Mouse (Mus musculus) urinary bladder, postnatal 25 days (tissue): ENCODE measurements around the gene Pkd2l1.
"Not testable (repeated sequence)": the region's sequence is repeated elsewhere in the genome, so short reads cannot be mapped to it uniquely, and the experiment has no call there.

Experiments
- DNase-seq: peaks from one replicate; pipeline ENCODE4 v3.0.0; 2022; ENCODE audit warnings: low spot score

The Pkd2l1 gene

GRCm38 (mm10) chr19:44157005-44157404 is 35.2 kb downstream of the Pkd2l1 start:
- no peak for DNase-seq

- no peak for DNase-seq
These were observed 38.5 kb downstream of the Pkd2l1 start for GRCm38 (mm10) chr19:44153781-44154180.

DNA sequence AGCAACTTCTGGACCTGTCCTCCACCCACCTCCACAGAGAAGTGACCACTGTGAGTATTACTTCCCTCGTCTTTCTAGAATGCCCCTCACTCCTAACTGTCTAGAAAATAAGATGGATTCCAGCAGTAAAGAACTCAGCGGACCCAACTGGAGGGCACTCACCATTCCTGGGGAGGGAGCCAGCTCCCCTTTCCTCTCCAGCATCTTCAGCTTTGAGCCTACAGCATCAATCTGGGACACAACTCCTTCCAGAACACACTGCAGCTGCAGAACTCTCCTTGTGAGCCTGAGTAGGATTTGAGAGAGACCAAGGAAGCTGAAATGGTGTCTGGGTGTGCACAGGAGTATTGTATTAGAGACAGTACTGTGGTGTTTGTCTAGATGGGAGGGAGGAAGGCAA is 43.3 kb downstream of the Pkd2l1 start:
- no peak for DNase-seq

DNA sequence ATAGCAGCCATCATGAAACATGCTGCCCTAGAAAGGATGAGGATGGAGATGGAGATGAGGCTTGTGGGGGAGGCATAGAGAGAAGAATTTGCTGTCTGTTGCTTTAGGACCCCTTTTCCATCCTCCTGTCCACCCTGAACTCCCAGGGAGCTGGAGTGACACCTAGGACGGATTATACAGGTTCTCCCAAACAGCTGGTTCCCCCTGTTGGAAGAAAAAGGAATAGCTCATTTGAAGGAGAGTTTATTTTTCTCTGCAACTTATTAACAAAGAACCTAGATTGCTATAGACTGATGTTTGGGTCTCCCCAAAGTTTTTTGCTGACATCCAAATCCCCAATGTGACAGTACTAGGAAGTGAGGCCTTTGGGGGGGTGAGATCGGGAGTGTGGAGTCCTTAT is 43.9 kb downstream of the Pkd2l1 start:
- no peak for DNase-seq

- DNase-seq: no peak
These were observed 45.3 kb downstream of the Pkd2l1 start for GRCm38 (mm10) chr19:44146951-44147350.

DNA sequence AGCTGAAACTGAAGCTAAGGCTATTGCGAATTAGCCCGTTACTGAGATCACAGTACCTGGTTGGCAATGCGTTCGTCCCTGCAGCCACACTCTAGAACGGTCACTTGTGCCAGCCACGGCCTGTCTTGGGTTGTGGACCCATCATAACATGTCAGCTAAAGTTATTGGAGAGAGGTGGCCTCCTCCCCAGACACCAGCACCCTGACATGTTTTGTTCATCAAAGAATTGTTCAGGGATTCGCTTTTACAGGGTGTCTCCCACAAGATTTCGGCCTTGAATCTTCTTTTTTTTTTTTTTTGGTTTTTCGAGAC is 45.7 kb downstream of the Pkd2l1 start:
- no peak for DNase-seq

- DNase-seq: peak; percentile 89
These were observed 46.3 kb downstream of the Pkd2l1 start, which contains the start of gene Bloc1s2 for GRCm38 (mm10) chr19:44145702-44146567. Gene Bloc1s2, minus strand, starts transcription at chr19:44146446.

DNA sequence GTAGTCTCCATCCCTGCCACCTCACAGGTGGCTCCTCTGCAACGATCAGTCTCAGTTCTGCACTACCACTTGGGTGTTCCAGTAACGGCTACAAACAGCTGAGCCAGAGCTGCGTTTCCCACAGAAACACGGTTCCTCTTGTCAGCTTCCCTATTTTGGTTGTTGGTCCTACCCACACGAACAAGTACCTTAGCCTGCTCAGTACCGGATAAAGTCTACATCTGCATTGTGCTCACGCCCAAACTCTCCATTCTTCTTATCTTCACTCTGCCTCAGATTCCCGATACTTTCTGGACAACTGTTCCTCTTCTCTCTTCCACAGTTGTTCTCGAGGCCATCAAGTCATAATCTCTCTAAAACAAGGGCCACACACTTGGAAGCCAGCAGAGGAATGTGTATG is 47.9 kb downstream of the Pkd2l1 start:
- no peak for DNase-seq

DNA sequence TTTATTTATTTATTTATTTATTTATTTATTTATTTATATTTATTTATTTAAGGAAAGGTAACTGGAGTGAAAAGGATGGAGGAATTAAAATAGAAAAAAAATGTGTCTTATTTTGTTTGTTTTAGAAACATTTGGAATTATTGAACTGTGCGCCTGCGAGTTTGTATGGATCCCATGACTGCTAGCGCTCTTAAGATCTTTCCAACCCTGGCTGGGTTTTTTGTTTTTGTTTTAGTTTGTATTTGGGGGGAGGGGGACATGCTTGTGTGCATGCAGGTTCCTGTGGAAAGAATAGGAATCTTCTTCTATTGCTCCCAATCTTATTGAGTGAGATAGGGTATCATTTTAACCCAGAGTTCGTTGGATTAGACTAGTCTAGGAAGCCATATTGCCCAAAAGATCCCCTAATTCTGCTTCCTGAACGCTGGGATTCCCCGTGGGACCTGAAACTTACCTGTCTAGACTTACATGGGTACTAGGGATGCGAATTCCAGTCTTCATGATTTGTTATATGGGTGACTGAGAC is 56.2 kb downstream of the Pkd2l1 start:
- no peak for DNase-seq

- DNase-seq: peak; percentile 78
These were observed 56.9 kb downstream of the Pkd2l1 start, which contains the start of gene Cwf19l1 for GRCm38 (mm10) chr19:44135072-44135959. Gene Cwf19l1, minus strand, starts transcription at chr19:44135876.

- no peak for DNase-seq
These were observed 59.3 kb downstream of the Pkd2l1 start for GRCm38 (mm10) chr19:44132917-44133316.

DNA sequence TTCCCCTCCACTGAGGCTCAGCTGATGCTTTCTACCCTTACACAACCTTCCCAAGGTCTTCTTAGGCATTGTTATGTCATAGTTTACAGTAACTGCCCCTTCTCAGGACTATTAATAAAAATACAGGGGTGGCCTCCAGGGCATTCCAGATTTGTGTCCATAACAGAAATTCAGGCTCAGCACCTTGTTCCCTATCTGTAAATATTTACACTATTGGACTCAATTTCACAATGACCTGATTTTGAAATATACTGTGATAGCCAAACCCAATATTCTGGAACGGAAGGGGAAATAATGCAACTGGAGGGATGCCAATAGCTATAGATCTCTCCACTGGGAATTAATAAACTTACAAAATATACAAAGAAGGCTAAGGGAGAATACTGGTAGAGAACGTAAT is 63.7 kb downstream of the Pkd2l1 start:
- DNase-seq: no peak

GRCm38 (mm10) chr19:44127729-44128497 is 64.3 kb downstream of the Pkd2l1 start:
- DNase-seq: no peak

- DNase-seq: no peak
These were observed 71.1 kb downstream of the Pkd2l1 start for GRCm38 (mm10) chr19:44121137-44121536.

- DNase-seq: not testable (repeated sequence)
These were observed 71.6 kb downstream of the Pkd2l1 start for GRCm38 (mm10) chr19:44120686-44121085.

DNA sequence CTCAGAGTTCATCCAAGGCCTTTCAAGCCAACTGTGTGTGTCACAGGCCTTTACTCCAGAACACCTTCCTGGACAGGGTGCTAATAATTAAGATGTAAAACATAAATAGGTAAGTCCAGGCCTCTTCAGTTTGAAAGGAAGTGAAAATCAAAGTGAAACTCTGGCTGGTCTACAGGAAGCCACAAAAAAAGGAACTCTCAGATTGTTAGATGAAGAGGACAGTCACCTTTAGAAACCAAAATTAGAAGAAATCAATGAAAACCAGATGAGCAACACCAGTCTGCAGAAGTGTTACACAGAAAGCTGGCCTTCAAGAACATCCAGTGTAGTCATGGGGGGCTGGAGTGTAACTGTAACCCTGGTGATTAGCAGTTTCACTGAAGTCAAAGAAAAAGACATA is 74.4 kb downstream of the Pkd2l1 start:
- no peak for DNase-seq

DNA sequence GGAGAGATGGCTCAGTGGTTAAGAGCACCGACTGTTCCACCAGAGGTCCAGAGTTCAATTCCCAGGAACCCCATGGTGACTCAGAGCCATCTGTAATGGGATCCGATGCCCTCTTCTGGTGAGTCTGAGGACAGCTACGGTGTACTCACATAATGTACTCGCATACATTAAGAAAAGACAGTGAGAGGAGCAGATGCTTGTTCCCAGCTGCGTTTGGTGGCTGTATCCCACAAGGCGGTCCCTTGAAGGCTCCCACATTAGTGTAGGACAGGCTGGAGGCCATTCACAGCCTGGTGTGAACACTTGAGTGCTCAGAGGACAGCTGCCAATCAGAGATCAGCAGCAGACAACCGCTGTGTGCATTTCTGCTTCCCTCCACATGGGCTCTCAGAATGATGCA is 80.5 kb downstream of the Pkd2l1 start:
- no peak for DNase-seq

DNA sequence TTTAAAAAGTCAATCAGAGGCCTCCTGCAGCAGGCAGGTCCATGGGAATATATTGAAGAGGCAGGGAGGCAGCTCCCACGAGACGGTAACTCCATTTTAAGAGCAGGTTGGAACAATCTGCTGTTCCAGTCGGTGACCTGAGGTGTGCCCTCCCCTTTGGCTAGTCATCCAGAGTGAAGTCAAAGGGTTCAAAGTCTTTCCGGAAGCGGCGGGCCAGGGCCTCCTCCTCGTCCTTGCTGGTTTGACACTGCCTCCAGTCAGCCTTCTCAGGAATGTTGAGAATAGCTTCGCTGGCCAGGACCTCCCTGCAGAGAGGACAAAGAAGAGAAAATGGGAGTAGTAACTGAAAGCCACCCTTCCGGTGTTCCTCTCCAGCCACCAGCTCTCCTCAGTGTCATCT is 81.9 kb downstream of the Pkd2l1 start:
- no peak for DNase-seq

GRCm38 (mm10) chr19:44108996-44109395 is 83.2 kb downstream of the Pkd2l1 start:
- DNase-seq: no peak

GRCm38 (mm10) chr19:44107661-44108521 is 84.4 kb downstream of the Pkd2l1 start:
- DNase-seq: peak; percentile 9
